Mouse (Mus musculus) adipocyte (in vitro differentiated cells): ENCODE results near the gene Adora2b.
A peak's percentile ranks its signal among the peaks of the same experiment; 100 is the strongest.

Source experiments
- DNase-seq: peaks from one replicate; pipeline ENCODE4 v3.0.0-alpha.2; 2016; ENCODE audit warnings: low spot score

Gene Adora2b

DNA sequence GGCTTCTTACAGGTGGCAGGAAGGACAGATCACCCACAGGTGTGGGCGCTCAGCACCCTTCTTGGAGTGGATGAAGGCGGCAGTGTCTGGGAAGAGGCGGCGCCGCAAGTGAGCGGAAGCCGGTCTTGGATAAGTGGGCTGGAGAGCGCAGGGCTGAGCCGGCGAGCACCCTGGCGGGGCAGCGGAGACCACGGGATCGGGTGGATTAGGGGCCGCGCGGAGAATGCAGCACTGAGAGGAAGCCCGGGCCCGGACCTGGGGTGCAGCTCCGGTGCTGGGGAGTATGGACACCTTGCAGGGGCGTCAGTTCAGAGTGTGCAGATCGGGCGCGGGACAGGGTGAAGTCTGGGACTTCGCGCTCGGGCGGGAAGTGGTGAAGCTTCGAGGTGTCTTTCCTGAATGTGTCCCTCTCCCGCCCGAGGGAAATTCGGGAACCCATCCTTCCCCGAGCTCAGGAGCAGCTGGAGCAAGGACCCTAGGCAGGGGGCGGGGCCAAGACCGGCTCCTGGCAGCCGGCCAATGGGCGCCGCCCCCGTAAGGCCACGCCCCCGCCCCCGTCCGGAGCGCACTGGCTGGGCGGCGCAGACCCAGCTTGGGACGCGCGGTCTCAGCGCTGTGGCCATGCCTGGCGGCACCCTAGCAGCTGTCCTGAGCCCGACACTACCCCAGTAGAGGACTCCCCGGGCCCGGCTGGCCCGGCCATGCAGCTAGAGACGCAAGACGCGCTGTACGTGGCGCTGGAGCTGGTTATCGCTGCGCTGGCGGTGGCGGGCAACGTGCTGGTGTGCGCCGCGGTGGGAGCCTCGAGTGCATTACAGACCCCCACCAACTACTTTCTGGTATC, at the start of gene Adora2b:
TSS of gene Adora2b (plus strand) at position 584 of the 844 bp plus-strand sequence.
- no peak for DNase-seq

DNA sequence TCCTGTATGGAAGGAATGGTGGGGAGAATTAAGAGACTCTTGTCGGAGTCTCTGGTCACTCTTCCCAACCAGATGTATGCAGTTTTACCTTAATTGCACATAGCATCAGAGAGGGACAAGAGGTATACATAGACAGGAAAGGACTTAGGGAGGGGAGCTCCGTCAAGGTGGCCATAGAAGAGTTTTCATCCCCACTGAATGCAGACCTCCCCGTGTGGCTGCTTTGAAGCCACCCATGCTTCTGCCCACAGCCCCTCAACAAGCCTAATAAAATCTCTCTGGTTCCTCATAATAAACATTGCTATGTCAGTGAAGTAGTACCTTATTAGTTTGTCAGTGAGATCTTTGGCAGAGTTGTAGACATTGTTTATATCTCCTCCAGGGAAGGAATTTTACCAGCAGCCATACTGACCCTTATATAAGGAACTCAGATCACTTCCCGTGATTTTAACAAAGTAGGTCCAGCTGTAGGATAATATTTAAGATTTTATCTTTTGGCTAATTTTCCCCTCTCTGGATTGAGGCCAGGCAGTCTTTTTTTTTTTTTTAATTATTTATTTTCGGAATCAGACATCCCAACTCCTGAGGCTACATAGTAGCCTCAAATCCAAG, 47.8 kb upstream of the Adora2b start:
- DNase-seq: no peak

DNA sequence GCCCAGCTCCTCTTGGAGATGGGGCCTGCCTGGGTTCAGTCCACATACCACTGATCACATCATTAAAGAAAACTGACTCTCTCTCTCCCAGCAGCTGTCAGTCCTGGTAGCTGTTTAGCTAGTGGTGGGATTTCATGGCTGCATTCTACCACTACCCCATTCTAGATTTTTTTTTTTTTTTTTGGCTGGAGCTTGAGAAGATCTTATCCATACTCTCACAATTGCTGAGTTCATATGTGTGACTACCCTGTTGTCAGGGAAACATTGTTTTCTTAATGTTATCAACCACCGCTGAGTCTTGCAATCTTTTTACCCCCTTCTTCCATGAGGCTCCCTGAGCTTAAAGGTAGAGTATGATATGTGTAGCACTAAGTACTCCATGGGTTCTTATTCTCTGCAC, 46.1 kb upstream of the Adora2b start:
- no peak for DNase-seq

DNA sequence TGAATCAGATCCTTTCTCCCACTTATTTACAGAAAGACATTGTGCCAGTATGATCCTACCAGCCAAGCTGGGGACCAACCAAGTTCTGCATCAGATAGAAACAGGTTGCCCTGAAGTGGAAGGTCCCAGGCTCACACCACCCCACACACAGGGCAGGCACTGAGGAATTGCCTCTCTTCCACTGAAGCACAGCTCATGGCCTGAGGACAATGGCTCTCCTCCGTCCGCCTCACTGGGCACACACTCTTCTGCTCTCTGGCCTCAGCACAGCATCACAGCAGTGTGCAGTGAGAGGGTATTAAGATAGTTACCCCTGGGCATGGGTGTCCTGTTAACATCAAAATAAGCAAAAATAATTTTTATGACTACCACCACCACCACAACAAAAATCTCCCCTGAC, 39.7 kb upstream of the Adora2b start:
- DNase-seq: no peak

DNA sequence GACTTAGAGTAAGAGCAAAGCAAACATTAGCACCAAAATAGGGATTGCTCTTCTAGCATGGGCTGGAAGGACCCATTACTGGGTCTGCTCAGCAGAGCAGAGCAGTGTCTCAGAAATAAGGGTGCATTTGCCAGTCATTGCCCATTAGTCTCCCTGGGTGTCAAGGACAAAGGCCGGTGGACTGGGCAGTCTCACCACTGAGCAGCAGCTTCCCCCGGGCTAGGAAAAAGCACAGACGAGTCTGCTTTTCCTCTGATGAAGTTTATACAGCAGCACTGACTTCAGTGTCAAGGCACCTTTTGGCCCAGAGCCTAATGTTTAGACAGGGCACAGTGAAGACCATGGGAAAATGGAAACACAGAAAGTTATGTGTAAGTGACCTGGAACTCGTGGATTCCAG, 38.9 kb upstream of the Adora2b start:
- no peak for DNase-seq

DNA sequence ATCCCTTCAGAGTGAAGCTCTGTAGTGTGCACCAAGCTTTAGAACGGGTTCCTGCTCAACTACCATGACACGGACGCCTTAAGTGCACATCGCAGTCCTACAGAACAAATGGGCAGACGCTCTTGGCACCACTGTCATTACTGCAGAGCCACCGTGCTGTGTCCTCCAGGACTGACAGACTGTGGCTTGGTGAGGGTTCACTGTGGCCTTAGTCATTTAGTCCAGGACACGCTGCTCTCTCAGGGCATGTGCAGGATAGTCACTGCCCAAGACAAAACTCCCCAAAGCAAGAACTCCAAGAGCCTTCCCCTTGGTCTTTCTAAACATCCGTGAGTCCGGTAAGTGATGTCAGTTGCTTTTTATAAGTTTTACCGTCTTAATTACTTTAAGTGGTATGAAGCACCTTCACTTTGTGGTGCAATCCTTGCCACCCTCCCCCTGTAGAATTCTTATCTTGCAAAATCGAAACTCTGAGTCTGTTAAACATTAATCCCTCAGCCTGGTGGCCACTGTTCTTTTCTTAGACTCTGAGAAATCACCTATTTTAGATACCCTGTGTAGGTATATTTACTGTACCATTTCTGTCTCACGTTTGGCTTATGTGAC, 35.3 kb upstream of the Adora2b start:
- DNase-seq: no peak

DNA sequence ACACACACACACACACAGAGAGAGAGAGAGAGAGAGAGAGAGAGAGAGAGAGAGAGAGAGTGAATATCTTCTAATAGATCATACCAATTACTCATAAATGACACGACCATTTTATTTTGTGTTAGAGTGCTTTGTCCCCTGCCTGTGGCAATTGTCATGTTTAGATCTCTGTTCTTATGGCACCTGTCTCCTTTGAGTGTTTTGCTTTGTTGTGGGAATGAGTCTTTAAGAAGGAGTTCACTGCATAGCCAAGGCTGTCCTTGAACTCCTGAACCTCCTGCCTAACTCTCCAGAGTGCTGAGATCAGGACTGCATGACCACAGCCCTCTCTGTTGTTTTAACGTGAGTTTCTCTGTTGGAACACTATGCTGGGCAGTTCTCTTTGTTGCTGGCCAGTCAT, 33.7 kb upstream of the Adora2b start:
- no peak for DNase-seq

DNA sequence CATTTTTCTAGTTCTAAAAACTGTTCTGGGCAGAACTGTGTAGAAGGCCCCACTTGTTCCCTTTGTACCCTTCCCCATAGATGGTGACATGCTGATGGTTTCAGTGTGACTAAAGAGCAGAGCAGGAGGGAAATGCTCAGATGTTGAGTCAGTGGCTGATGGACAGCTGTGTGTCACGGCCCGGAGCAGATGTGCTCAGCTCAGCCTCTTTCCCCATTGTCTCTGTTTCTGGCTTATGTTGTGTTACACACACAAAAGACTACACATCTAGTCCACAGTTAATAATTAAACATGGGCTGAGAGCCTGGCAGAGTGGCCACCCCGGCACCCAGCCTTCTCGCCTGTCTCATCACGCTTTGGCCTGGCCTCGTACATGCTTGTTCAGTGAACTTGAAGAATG, 31.0 kb upstream of the Adora2b start:
- no peak for DNase-seq

DNA sequence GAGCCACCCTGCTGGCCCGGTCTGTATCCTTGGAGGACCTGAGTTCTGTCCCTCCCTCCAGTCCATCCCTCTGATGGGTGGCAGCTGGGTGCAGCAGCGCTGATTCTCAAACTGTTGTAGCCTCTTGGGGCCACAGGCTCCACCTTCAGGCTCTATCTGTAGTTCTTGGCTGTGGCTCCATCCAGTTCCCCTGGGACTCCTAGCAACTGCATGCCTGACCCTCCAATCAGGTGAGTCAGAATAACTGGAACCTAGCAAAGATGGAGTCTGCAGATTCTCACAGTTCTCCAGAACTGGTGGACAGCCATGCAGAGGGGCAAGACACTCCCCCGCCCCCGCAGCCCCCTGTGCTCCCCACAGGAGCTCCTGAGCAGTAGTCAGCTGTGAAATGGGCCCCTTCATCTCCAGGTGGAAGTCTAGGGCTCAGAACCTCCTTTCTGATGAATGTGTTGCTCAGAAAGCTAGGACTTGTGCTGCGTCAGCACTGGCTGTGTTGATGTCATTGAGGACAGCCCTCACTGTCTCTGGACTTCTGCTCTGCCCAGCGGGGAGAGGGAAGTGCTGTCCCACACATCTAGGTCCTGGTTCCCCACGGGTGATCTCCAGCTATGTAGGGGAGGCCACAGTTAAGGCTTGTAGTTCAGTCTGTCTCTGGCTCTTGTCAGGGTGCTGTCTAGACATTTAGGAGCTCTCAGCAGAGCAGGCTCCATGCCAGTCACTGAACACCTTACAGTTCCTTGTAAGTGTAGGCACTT, 27.9 kb upstream of the Adora2b start:
- DNase-seq: no peak

DNA sequence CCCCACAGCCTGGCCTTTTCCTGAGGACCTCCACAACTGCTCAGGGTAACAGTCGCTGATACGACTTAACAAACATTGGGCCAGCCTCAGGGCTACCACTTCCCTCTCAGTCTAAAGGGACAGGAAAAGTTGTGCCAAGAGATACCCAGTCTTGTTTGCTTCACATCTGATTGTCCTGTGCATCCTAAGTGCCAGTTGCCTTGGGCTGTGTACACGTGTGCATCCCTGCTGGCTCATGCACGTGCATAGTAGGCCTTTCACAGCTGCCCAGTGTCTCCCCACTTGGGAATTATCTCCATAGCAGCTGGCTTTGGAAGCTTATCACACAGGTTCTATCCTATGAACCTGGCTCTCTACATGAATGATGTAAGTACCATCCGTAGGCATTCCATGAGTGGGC, 25.4 kb upstream of the Adora2b start:
- no peak for DNase-seq

DNA sequence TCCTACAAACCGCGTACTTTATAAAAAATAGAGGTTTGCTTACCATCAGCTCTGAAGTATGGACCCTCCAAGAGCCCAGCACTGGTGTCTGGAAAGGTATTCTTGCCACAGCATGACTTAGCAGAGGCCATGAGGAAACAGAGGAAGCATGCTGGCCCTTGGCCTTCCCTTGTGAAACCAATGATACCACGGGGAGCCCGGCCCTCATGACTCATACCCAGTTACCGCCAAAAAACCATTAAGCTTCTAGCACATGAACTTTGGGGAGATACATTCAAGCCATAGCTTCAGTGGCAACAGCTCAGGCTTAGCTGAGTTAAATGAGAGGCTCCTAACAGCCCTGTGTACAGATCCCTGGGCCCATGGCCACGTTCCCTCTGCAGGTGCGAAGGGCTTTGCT, 24.8 kb upstream of the Adora2b start:
- DNase-seq: peak; percentile 75

DNA sequence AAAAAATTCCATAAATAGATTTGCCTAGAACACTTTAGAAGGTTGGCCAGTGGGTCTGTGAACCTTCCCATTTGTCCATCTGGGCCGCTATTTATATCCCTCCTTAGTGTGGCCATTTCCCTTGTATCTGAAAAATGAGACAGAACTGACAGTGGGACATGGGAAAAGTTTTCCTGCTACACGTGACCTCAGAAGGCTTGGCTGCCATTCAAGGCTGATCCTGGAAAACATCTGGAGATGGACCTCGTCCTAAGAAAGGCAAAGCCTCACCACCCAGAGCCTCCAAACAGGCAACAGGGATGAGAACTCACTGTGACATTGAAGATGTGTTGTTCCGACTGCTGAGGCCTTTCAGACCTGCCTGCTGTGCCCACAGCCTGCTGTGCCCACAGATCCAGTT, 24.0 kb upstream of the Adora2b start:
- DNase-seq: peak; percentile 68

DNA sequence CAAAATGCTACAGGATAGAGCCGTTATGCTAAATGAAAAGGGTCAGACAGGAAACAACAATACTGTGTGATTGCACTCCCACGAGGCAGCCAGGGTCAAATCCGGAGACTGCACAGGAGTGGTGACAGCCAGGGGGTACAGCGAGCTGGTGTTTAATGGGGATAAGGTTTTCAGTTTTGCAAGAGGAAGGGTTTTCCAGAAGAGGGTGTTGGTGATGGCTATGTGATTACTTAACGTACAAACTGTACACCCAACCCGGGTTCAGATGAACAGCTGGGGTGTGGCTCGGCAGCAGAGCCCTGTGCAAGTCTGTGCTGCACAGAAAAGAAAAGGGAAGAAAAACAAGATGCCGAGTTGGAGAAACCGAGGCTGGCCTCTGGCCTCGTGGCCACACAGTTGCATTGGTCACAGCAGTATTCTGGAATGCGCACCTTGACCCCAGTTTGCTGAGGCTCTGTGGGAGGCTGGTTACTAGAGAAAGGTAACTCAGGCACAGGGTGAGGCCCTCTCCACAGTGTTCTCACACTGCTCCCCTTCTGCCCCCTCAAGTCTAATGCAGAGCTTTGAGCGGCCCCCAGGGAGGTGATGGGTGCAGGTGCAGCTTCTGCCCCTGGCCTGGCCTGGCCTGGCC, 8.0 kb upstream of the Adora2b start:
- no peak for DNase-seq

DNA sequence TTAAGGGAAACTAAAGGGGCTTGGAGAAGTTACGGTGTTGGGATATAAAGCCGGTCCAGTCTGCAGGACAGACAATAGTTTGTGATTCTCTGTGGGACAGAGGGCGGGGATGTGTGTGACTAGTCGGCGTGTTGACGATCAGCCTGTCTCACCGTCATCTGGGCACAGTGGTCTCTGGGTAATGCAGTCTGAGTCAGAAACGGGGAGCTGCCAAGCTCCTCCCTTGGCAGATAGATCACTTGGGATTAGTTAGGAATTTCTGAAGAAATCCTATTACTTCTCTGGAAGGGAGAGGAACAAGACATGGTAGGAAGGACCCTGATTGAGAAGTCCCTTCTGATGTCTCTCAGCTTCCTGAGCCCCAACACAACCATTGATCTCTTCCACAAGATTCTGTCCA, 4.9 kb upstream of the Adora2b start:
- peak; percentile 58 for DNase-seq

DNA sequence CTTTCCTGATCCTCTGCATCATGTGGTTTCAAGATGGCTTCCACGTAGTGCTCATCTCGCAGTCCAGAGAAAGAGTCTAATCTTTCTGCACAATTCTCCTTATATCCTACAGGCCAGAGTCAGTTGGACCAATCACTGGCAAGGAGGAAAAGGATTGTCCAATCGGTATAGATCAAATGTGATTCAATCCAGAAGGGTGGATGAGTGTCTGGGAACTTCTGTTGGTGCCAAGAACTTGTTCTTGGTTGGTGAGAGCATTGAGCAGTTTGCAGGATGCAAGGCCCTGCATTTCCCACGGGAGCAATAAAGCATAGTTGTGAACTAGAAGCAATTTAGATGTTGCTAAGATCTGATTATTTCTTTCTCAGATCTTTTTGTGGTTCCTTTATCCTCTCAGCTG, 4.3 kb upstream of the Adora2b start:
- peak; percentile 71 for DNase-seq

DNA sequence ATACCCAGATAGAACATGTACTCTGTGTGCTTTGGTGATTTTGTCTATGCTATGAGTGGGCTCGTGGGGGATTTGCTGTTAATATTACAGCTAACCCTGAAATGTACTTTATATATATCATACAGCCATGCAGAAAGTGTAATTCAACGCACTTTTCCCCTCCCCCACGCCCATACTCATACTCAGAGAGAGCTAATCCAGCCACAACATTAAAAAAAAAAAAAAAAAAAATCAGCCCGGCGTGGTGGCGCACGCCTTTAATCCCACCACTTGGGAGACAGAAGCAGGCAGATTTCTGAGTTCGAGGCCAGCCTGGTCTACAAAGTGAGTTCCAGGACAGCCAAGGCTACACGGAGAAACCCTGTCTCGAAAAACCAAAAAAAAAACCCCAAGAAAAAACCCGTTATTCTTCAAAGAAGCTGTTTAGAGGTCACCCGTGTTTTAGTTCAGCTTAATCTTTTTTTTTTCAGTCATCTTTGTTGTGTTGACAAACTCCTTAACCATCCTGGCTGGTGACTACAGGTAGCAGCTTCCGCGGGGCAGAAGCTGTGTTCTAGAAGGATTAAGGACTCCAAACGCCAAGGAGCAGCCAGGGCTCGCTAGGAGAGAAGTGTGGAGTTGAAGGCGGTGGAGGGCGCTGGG, 904 bp upstream of the Adora2b start:
- DNase-seq: no peak

DNA sequence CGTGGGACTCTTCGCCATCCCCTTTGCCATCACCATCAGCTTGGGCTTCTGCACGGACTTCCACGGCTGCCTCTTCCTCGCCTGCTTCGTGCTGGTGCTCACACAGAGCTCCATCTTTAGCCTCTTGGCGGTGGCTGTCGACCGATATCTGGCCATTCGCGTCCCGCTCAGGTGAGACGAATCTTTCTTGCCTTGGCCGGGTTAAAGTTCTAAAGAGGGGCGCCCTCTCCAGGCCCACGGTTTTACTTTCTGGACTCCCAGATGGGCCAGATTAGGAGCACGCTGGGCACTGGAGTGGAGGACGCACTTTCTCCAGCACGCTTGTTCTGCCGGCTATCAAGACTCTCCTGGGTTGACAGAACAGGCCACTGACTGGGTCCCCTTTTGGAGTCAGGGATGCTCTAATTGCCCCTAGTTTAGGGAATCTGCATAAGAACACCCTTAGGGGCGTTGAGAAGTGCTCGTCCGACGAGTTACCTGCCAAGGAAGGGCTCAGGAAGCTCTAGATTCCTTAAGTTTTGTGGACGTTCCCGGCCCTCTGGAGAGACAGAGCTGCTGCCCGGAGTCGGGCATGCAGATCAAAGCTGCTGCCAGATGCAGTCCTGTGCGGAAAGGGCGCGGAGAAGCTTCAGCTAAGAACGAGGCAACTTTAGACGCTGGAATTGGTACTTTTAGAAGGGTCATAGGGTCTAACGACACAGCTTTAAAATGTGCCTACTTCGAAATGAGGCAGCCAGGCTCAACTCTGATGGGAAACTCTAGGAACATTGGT, 668 bp downstream of the Adora2b start:
- peak; percentile 23 for DNase-seq

DNA sequence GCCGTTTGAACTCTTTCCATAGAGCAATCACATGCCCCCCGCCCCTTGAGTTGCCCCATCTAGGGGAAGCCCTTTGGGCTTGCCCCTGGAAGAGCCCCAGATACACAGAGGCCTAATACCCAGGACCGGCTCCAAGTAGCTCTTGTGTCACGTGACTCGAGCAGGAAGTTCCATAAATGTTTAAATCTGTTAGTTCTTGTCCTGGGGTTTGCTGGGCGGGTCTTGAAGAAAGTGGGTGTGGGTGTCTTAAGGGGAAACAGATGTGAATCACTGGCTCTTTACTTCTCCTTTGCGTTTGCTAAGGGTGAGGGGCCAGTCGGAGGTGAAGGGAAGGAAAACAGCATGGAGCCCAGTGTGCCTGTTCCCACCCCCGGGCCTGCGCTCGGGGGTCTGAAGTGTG, 2.3 kb downstream of the Adora2b start:
- peak; percentile 29 for DNase-seq

DNA sequence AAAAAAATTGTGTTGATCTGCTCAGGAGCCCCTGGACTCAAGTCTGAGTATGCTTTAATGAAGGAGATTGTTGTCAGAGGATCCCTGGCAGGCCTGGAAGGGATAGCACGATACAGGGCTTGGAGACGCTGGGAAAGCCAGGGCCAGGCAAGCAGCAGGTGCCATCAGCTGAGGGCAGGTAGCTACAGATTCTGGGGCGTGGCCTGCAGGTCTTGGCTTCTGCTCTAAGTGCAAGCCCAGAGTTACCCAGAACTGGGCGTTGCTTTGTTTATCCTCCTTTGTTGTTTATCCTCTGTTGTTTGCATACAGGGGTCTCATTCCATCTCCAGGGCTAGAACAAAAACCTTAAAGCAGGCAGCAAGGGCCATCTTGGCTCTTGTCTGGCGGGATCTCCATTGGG, 4.6 kb downstream of the Adora2b start:
- DNase-seq: no peak

DNA sequence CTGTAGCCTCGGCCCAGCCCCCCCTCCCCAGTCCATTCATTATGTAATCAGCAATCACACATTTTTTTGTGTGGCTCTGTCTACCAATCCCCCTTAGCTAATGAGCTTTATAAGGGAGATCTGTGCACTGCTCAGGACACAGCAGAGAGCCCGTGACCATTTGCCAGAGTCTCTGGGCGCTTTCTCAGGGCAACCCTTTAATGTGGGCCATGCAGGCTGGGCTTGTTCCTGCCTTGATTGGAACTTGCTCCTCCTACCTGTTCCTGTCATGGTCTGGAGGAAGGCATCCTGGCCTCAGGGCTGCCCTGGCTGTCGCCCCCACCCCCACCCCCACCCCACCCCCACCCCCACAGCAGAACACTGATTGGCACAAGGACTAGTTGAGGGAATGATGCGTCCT, 10.4 kb downstream of the Adora2b start:
- no peak for DNase-seq

DNA sequence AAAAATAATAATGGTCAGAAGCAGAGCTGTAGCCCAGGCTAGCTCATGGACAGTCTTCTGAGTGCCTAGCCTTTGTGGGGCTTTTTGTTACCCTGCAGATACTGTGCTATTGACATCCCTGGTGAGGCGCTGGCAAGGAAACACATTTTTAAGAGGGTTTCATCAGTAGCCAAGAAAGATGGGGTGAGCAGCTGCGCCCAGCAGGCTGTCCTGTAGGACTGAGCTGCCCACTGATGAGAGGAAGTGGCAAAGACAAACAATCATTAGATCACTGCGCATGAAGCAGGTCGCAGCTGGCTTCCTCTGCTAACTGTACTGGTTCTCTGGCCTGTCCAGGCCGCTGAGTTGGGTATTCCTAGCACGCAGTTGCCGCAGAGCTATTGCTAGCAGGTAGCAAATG, 14.8 kb downstream of the Adora2b start:
- no peak for DNase-seq
